Mouse (Mus musculus): Measurements from ENCODE around the gene Alpl. TPM values are rescaled to one million over a fixed set of nuclear protein-coding genes. Genes with fewer than 3 reads are reported as not detected.

Alpl gene
- total and polyA plus RNA-seq, 3 experiments: 62.9 to 164 (median 115) TPM

GRCm38 (mm10) chr4:137700960-137701359 lies 95.2 kb downstream of the Alpl start:
- no peak overlapping the region for H3K27ac ChIP-seq (ENCODE audit: insufficient read depth, low read depth)
- dilution Hi-C loops (cut with MboI; ENCODE audit: extremely low pct_ligation_motif_present, extremely low pct_unique_long_range_greater_than_20kb, low sequenced_read_pairs) (no loop called here), in situ Hi-C loops (cut with MboI; ENCODE audit: low pct_ligation_motif_present, low pct_unique_long_range_greater_than_20kb, low sequenced_read_pairs) (no loop called here)
- no peak overlapping the region for H3K4me3 ChIP-seq (replicated peaks in 1 of 3; ENCODE audit: low read depth in 2 of 3, low read length in 2 of 3, poor library complexity in 1 of 3)
- H3K9ac ChIP-seq (ENCODE audit: insufficient read depth, low read depth): no peak overlapping the region
- TF ChIP-seq GABPA (IDR thresholded peaks at IDR 0.05; ENCODE audit: insufficient replicate concordance, low read depth, low read length) (no peak), USF2 (conservative IDR thresholded peaks at IDR 0.05; ENCODE audit: low read depth, low read length) (no peak), NRF1 (IDR thresholded peaks at IDR 0.05; ENCODE audit: low read depth, low read length) (no peak), NELFE (IDR thresholded peaks at IDR 0.05; ENCODE audit: low read depth, low read length) (no peak), MAFK (IDR thresholded peaks at IDR 0.05; ENCODE audit: insufficient replicate concordance, low read length) (no peak)
- H3K9me3 ChIP-seq (replicated peaks; ENCODE audit: low read length): no peaks in the 10 kb centered on the region
- H3K79me2 ChIP-seq (replicated peaks; ENCODE audit: control insufficient read depth, extremely low read depth, insufficient read depth, poor library complexity, severe bottlenecking): no peaks in the 10 kb centered on the region
- no peak overlapping the region for H3K4me2 ChIP-seq (ENCODE audit: insufficient read depth, low read depth, poor library complexity, severe bottlenecking)
- H3K4me1 ChIP-seq (ENCODE audit: control insufficient read depth in 1 of 2, insufficient read depth in 2 of 2): no peaks in the 10 kb centered on the region
- DNase-seq (ENCODE audit: extremely low read depth): no peak
- no peaks in the 10 kb centered on the region for H3K36me3 ChIP-seq (replicated peaks in 1 of 2; ENCODE audit: control insufficient read depth in 1 of 2, insufficient read depth in 1 of 2, low read length in 1 of 2)
- H3K27me3 ChIP-seq (replicated peaks): peaks cover 93% of the 10 kb centered on the region

GRCm38 (mm10) chr4:137699264-137700211 lies 96.6 kb downstream of the Alpl start:
- in situ Hi-C loops (cut with MboI; ENCODE audit: low pct_ligation_motif_present, low pct_unique_long_range_greater_than_20kb, low sequenced_read_pairs): no loop called here
- no peaks in the 10 kb centered on the region for H3K79me2 ChIP-seq (replicated peaks; ENCODE audit: control insufficient read depth, extremely low read depth, insufficient read depth, poor library complexity, severe bottlenecking)
- no peak overlapping the region for H3K4me3 ChIP-seq (replicated peaks in 1 of 3; ENCODE audit: low read depth in 2 of 3, low read length in 2 of 3, poor library complexity in 1 of 3)
- H3K4me1 ChIP-seq (ENCODE audit: control insufficient read depth in 1 of 2, insufficient read depth in 2 of 2): no peaks in the 10 kb centered on the region
- no peak overlapping the region for H3K4me2 ChIP-seq (ENCODE audit: insufficient read depth, low read depth, poor library complexity, severe bottlenecking)
- no peaks in the 10 kb centered on the region for H3K36me3 ChIP-seq (replicated peaks in 1 of 2; ENCODE audit: control insufficient read depth in 1 of 2, insufficient read depth in 1 of 2, low read length in 1 of 2)
- H3K9ac ChIP-seq (ENCODE audit: insufficient read depth, low read depth): no peak overlapping the region
- dilution Hi-C loops (cut with MboI; ENCODE audit: extremely low pct_ligation_motif_present, extremely low pct_unique_long_range_greater_than_20kb, low sequenced_read_pairs): no loop called here
- peaks cover 3% of the 10 kb centered on the region for H3K9me3 ChIP-seq (replicated peaks; ENCODE audit: low read length)
- DNase-seq (ENCODE audit: extremely low read depth): no peak
- TF ChIP-seq POLR2AphosphoS2 (IDR thresholded peaks at IDR 0.05; ENCODE audit: low read depth, low read length) (no peak), KAT2A (IDR thresholded peaks at IDR 0.05; ENCODE audit: insufficient replicate concordance, low read length) (no peak), TCF12 (IDR thresholded peaks at IDR 0.05; ENCODE audit: low read depth, low read length) (no peak), TBP (conservative IDR thresholded peaks at IDR 0.05; ENCODE audit: low read depth, low read length) (no peak)
- no peak overlapping the region for H3K27ac ChIP-seq (ENCODE audit: insufficient read depth, low read depth)
- peaks cover 88% of the 10 kb centered on the region for H3K27me3 ChIP-seq (replicated peaks)

All from CH12.LX (cell line).